Mouse (Mus musculus) left cerebral cortex, postnatal 25 days (tissue): ENCODE results near the gene Akr1b10. TPM values are rescaled to one million over a fixed set of nuclear protein-coding genes. Genes with fewer than 3 reads are reported as not detected.

Experiments
- DNase-seq, 2 experiments: peaks; one replicate each; pipeline ENCODE4 v3.0.0; 2022; ENCODE audit warnings: low spot score in 2 of 2, mixed read lengths in 1 of 2
- intact Hi-C: fragments of 180-260 bp; cut with DNase I; formaldehyde crosslinking; loops from one replicate; pipeline ENCODE4 v1.15.1; 2025
- total RNA-seq, 2 experiments: library from RNA; stranded (reverse); gene quantifications; 2 replicates each; pipeline ENCODE4 v1.2.3; 2021

Gene Akr1b10
- total RNA-seq, 2 experiments from 2014 or later, result 19.5 to 21.0 TPM

GRCm38 (mm10) chr6:34441556-34442257, 57.7 kb downstream of the Akr1b10 start:
- intact Hi-C loops, result loop anchor here (10.0 kb wide), 1 partner anchor 237 kb away; no protein-coding TSS in a partner anchor
- peak in 1 of 2 experiments; percentile 26 for DNase-seq

- intact Hi-C loops, result loop anchor here (10.0 kb wide), 1 partner anchor 239 kb away; no protein-coding TSS in a partner anchor
- DNase-seq, result no peak
Observed at GRCm38 (mm10) chr6:34443791-34444190, 59.8 kb downstream of the Akr1b10 start.

Other genes with a start within 250 kb of the Akr1b10 start
- 10 to 100 TPM; 54.7 to 64.1 TPM for gene Slc35b4, start 207.1 kb upstream of the Akr1b10 start, total RNA-seq
- 10 to 100 TPM; 42.2 to 45.5 TPM for gene Akr1b3, start 66.7 kb upstream of the Akr1b10 start, total RNA-seq
- gene Akr1b8, start 30.1 kb upstream of the Akr1b10 start, total RNA-seq, result under 1 TPM; 0.62 to 0.69 TPM
- gene Akr1b7, start 28.1 kb downstream of the Akr1b10 start, total RNA-seq, result not detected
- 10 to 100 TPM; 69.3 to 76.2 TPM for gene Bpgm, start 92.0 kb downstream of the Akr1b10 start, total RNA-seq
- gene Cald1, start 214.3 kb downstream of the Akr1b10 start, total RNA-seq, result 10 to 100 TPM; 18.4 to 22.0 TPM